Mouse (Mus musculus) limb, embryonic 13.5 days (tissue): ENCODE results near the gene Shh. TPM values are rescaled to one million over a fixed set of nuclear protein-coding genes. Genes with fewer than 3 reads are reported as not detected.

Experiments used
- ATAC-seq: fragments of 200-750 bp; cut with Nextera tagmentation; 2 replicates; pipeline ENCODE4 v1.8.0; 2017; ENCODE audit warnings: low read depth, moderate number of reproducible peaks, moderate TSS enrichment; ENCODE audit not compliant: low FRiP score
- H3K27ac ChIP-seq: fragments of 300-500 bp; sonication (generic); 2 replicates; pipeline ENCODE4 v1.5.1; 2015; ENCODE audit warnings: inconsistent platforms, mild to moderate bottlenecking, moderate library complexity
- H3K27me3 ChIP-seq: fragments of 300-500 bp; sonication (generic); 2 replicates; pipeline ENCODE4 v1.6.1; 2015; ENCODE audit warnings: mild to moderate bottlenecking, inconsistent platforms
- H3K36me3 ChIP-seq: fragments of 300-500 bp; sonication (generic); 2 replicates; pipeline ENCODE4 v1.6.1; 2015; ENCODE audit warnings: inconsistent platforms, mild to moderate bottlenecking, moderate library complexity
- H3K4me1 ChIP-seq: fragments of 300-500 bp; sonication (generic); 2 replicates; pipeline ENCODE4 v1.6.1; 2015; ENCODE audit warnings: inconsistent platforms
- H3K4me2 ChIP-seq: fragments of 300-500 bp; sonication (generic); replicated peaks from 2 replicates; pipeline ENCODE4 v1.6.1; 2015; ENCODE audit warnings: inconsistent platforms, mild to moderate bottlenecking, moderate library complexity
- H3K4me3 ChIP-seq: fragments of 300-500 bp; sonication (generic); 2 replicates; pipeline ENCODE4 v1.5.1; 2015; ENCODE audit warnings: moderate library complexity, mild to moderate bottlenecking, inconsistent platforms
- H3K9ac ChIP-seq: fragments of 300-500 bp; sonication (generic); 2 replicates; pipeline ENCODE4 v1.6.1; 2015; ENCODE audit warnings: mild to moderate bottlenecking, inconsistent platforms
- H3K9me3 ChIP-seq: fragments of 300-500 bp; sonication (generic); 2 replicates; pipeline ENCODE4 v1.6.1; 2016; ENCODE audit warnings: inconsistent platforms
- WGBS: fragments of 180-500 bp; shearing (Covaris S2); methylation state at CpG from one replicate; pipeline ENCODE4 v1.1.7; 2015; 5-methylcytosine and 5-hydroxymethylcytosine counted together
- polyA plus RNA-seq: library from polyadenylated mRNA; unstranded; fragments of >200 nt; fragmentation: Nextera tagmentation; extraction: Ambion mirVana; gene quantifications from 2 replicates; pipeline ENCODE4 v1.2.1, GENCODE M21; 2015

Gene Shh
- polyA plus RNA-seq, 1 experiment from 2014 or later, result not detected

DNA sequence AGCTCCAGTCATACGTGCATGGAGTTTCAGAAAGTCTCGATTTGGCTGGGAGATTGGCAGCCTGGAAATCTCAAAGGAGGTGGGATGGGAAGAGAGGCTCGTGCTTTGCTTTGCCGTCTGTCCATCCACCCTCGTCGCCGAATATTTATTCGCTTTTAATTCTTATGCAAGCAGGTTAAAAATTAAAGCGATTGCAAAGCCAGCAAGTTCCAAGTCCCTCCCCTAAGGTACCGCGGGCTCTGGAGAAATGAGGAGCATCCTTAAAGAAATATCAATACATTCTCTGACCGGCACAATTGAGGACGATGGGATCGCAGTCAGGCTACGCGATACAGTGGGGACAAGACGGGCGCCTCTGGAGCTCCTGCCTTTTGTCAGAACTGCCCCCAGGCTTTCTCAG is 1.5 kb downstream of the Shh start:
- Histone ChIP-seq H3K9me3 (no peaks in the 10 kb centered on the region), H3K9ac (no peak overlapping the region), H3K4me3 (peak overlapping the region; percentile 53), H3K27ac (no peak overlapping the region), H3K4me1 (peaks cover 38% of the 10 kb centered on the region), H3K27me3 (peaks cover 100% of the 10 kb centered on the region), H3K4me2 (peak overlapping the region; percentile 92), H3K36me3 (no peaks in the 10 kb centered on the region)
- no peak for ATAC-seq
- WGBS, result under 1% methylated on average over 18 of the region's 18 CpGs

GRCm38 (mm10) chr5:28465099-28465406 is 2.0 kb downstream of the Shh start:
- no peaks in the 10 kb centered on the region for H3K9me3 ChIP-seq
- peaks cover 43% of the 10 kb centered on the region for H3K4me1 ChIP-seq
- peaks cover 100% of the 10 kb centered on the region for H3K27me3 ChIP-seq
- no peak overlapping the region for H3K27ac ChIP-seq
- H3K9ac ChIP-seq, result no peak overlapping the region
- H3K4me3 ChIP-seq, result peak overlapping the region; percentile 53
- WGBS, result 0% methylated on average over 29 of the region's 29 CpGs
- ATAC-seq, result peak; percentile 9; the same call in 1 of the 2 replicates
- H3K36me3 ChIP-seq, result no peaks in the 10 kb centered on the region
- peak overlapping the region; percentile 92 for H3K4me2 ChIP-seq

- Histone ChIP-seq H3K4me1 (peaks cover 47% of the 10 kb centered on the region), H3K9me3 (no peaks in the 10 kb centered on the region), H3K27me3 (peaks cover 100% of the 10 kb centered on the region), H3K36me3 (no peaks in the 10 kb centered on the region), H3K27ac (no peak overlapping the region), H3K4me2 (peak overlapping the region; percentile 92), H3K4me3 (peak overlapping the region; percentile 53), H3K9ac (peak overlapping the region; percentile 48; the same call in 1 of the 2 replicates)
- under 1% methylated on average over 76 of the region's 76 CpGs for WGBS
- peak; percentile 33; the same call in 1 of the 2 replicates for ATAC-seq
Observed at GRCm38 (mm10) chr5:28464361-28465098, 2.5 kb downstream of the Shh start.

- no peak overlapping the region for H3K4me3 ChIP-seq
- H3K9me3 ChIP-seq, result no peaks in the 10 kb centered on the region
- 4% methylated on average over 10 of the region's 10 CpGs for WGBS
- H3K9ac ChIP-seq, result no peak overlapping the region
- peaks cover 56% of the 10 kb centered on the region for H3K4me1 ChIP-seq
- H3K27me3 ChIP-seq, result peaks cover 100% of the 10 kb centered on the region
- H3K36me3 ChIP-seq, result no peaks in the 10 kb centered on the region
- peak overlapping the region; percentile 92 for H3K4me2 ChIP-seq
- H3K27ac ChIP-seq, result no peak overlapping the region
- ATAC-seq, result no peak
Observed at GRCm38 (mm10) chr5:28463656-28464055, 3.4 kb downstream of the Shh start.

- no peaks in the 10 kb centered on the region for H3K9me3 ChIP-seq
- H3K4me2 ChIP-seq, result no peak overlapping the region
- 3% methylated on average over 33 of the region's 33 CpGs for WGBS
- H3K27me3 ChIP-seq, result peaks cover 100% of the 10 kb centered on the region
- H3K27ac ChIP-seq, result no peak overlapping the region
- ATAC-seq, result no peak
- no peaks in the 10 kb centered on the region for H3K36me3 ChIP-seq
- H3K9ac ChIP-seq, result no peak overlapping the region
- peaks cover 62% of the 10 kb centered on the region for H3K4me1 ChIP-seq
- H3K4me3 ChIP-seq, result no peak overlapping the region
Observed at GRCm38 (mm10) chr5:28462741-28463590, 4.1 kb downstream of the Shh start.

GRCm38 (mm10) chr5:28461376-28461775 is 5.7 kb downstream of the Shh start:
- Histone ChIP-seq H3K4me2 (no peak overlapping the region), H3K9me3 (no peaks in the 10 kb centered on the region), H3K9ac (no peak overlapping the region), H3K36me3 (no peaks in the 10 kb centered on the region), H3K4me3 (no peak overlapping the region), H3K27ac (no peak overlapping the region), H3K27me3 (peaks cover 99% of the 10 kb centered on the region), H3K4me1 (peaks cover 59% of the 10 kb centered on the region)
- 10% methylated on average over 11 of the region's 11 CpGs for WGBS
- no peak for ATAC-seq

DNA sequence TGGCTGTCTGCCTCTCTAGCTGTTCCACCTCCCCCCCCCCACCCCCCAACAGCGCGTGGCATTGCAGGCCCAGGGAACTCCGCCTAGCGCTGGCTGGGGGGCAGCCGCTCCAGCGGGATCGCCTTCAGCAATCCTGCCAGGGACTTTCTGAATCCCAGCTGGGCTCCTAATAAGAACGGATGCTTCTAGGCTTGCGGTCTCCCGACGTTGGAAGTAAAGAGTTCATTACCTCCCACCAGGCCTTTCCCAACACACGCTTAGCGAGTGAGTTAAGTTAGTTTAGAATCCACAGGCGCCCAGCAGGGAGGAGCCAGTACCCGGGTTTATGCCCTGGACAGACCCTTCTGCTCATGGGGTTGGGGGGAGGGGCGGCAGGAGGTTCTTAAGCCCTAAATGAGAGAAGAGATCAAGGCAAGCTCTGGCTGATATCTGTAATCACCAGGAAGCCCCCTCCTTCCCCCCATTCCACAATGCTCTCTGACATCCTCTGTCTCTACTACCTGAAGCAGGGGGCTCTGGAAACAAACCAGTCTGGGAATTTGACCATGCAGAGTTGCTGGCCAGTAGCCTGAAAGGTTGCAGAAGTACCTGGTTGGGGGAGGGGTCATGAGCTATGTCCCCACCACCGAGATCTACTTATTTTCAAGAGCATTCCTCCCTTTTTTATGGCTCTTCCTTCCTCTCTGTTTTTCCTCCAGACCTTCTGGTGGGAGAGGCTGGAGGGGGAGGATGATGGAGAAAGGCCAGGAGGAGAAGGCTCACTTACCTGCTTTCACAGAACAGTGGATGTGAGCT is 6.3 kb downstream of the Shh start:
- Histone ChIP-seq H3K36me3 (no peaks in the 10 kb centered on the region), H3K27ac (no peak overlapping the region), H3K4me2 (peak overlapping the region; percentile 34; the same call in 1 of the 2 replicates), H3K9ac (0 out of 2 replicates have a peak overlapping the region, but pooled peaks have one; percentile 4), H3K9me3 (no peaks in the 10 kb centered on the region), H3K4me1 (peaks cover 53% of the 10 kb centered on the region), H3K4me3 (no peak overlapping the region), H3K27me3 (peaks cover 99% of the 10 kb centered on the region)
- ATAC-seq, result no peak
- under 1% methylated on average over 17 of the region's 17 CpGs for WGBS

DNA sequence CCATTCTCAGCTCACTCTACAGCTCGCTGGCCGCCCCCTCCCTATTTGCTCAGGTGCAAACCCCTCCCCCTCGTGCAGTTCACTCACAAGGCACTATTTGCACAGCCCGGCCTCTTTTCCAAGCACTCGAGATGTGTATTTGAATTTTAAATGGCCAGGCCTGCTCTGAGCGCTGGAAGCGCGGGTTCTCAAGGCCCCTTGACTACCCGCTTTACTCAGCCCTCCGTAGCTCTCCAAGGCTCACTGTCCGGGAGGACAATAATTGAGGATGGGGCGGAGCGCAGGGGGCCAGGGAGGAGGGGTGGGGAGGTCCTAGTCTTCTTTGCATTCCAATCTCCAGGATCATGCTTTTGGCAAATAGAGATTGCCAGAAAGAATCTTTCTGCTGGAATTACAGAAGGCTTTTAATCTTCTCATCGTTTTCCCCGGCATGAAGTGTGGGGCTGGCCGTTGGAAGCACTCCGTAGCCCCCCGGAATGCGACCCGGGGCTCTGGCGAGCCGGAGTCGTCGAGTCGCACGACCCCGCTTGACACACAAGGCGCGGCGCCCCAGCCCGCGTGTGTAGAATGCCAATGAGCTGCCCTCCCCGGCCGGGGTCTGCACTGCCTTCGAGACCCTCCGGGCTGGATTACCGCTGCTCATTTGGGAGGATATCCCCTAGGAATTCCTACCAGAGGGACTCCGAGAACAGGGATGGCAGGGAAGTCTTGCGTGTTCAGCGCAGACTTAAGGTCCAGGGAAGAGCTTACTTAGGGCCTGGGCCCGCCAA is 7.4 kb downstream of the Shh start:
- WGBS, result under 1% methylated on average over 41 of the region's 41 CpGs
- H3K9ac ChIP-seq, result no peak overlapping the region
- no peaks in the 10 kb centered on the region for H3K9me3 ChIP-seq
- no peak for ATAC-seq
- no peaks in the 10 kb centered on the region for H3K36me3 ChIP-seq
- H3K4me3 ChIP-seq, result peak overlapping the region; percentile 45; the same call in 1 of the 2 replicates
- no peak overlapping the region for H3K27ac ChIP-seq
- peaks cover 42% of the 10 kb centered on the region for H3K4me1 ChIP-seq
- peaks cover 99% of the 10 kb centered on the region for H3K27me3 ChIP-seq
- H3K4me2 ChIP-seq, result peak overlapping the region; percentile 76

- under 1% methylated on average over 27 of the region's 27 CpGs for WGBS
- H3K4me2 ChIP-seq, result peak overlapping the region; percentile 76
Observed at GRCm38 (mm10) chr5:28458821-28459240, 8.2 kb downstream of the Shh start.

GRCm38 (mm10) chr5:28457921-28458641 is 9.0 kb downstream of the Shh start:
- no peak overlapping the region for H3K27ac ChIP-seq
- peaks cover 32% of the 10 kb centered on the region for H3K4me1 ChIP-seq
- ATAC-seq, result 0 out of 2 replicates have a peak, but pooled peaks have one; percentile 5
- WGBS, result under 1% methylated on average over 76 of the region's 95 CpGs
- peak overlapping the region; percentile 76 for H3K4me2 ChIP-seq
- H3K36me3 ChIP-seq, result no peaks in the 10 kb centered on the region
- peak overlapping the region; percentile 45 for H3K4me3 ChIP-seq
- H3K27me3 ChIP-seq, result peaks cover 97% of the 10 kb centered on the region
- no peak overlapping the region for H3K9ac ChIP-seq
- no peaks in the 10 kb centered on the region for H3K9me3 ChIP-seq

More at GRCm38 (mm10) chr5:28458821-28459240, 8.2 kb downstream of the Shh start:
- Histone ChIP-seq H3K9me3 (no peaks in the 10 kb centered on the region), H3K27ac (no peak overlapping the region), H3K4me3 (peak overlapping the region; percentile 45), H3K27me3 (peaks cover 98% of the 10 kb centered on the region), H3K4me1 (peaks cover 34% of the 10 kb centered on the region), H3K9ac (no peak overlapping the region), H3K36me3 (no peaks in the 10 kb centered on the region)
- peak; percentile 37; the same call in 1 of the 2 replicates for ATAC-seq
